Mouse (Mus musculus): Measurements from ENCODE around the gene Matn4. TPM values are rescaled to one million over a fixed set of nuclear protein-coding genes. Genes with fewer than 3 reads are reported as not detected.

Gene Matn4
- polyA plus RNA-seq (2011; ENCODE audit: insufficient read length, low read depth, missing spikeins), result 0.18 and 3.1 TPM in 2 replicates

DNA sequence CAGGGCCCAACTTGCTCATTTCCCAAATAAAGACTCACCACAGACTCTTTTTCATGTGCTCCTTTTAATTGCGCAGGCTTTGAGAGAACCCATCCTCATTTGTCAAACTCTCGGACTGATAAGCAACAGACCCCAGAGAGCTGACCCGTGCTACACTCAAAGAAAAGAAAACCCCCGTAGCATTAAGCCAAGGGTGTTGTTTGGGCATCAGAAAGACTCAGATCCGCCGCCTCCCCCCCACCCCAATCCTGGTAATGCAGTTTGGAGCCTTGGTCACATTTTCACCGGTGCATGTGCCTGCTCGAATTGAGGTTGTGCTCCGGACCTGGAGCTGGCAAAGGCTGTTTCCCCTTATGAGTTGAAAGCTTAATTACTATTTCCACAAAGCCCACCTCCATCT is at the start of gene Matn4:
Gene Matn4, minus strand, starts transcription at position 101 of the 400 bp plus-strand sequence.
- peak within 1 kb of the TSS; percentile 5; the same call in 1 of the 2 replicates for H3K4me3 ChIP-seq (ENCODE audit: insufficient read depth, low read length)
- H3K4me1 ChIP-seq (ENCODE audit: control insufficient read depth, insufficient read depth, low read length), result 0 out of 2 replicates have a peak, but pooled peaks cover 2% of the 10 kb centered on the region
- no peak for TF ChIP-seq CTCF (IDR thresholded peaks at IDR 0.05; ENCODE audit: borderline replicate concordance, insufficient read depth, low read length)
- no peak for TF ChIP-seq POLR2A (IDR thresholded peaks at IDR 0.05; ENCODE audit: low read depth, low read length)
- H3K27ac ChIP-seq (ENCODE audit: insufficient read depth, low read length), result no peak within 1 kb of the TSS

DNA sequence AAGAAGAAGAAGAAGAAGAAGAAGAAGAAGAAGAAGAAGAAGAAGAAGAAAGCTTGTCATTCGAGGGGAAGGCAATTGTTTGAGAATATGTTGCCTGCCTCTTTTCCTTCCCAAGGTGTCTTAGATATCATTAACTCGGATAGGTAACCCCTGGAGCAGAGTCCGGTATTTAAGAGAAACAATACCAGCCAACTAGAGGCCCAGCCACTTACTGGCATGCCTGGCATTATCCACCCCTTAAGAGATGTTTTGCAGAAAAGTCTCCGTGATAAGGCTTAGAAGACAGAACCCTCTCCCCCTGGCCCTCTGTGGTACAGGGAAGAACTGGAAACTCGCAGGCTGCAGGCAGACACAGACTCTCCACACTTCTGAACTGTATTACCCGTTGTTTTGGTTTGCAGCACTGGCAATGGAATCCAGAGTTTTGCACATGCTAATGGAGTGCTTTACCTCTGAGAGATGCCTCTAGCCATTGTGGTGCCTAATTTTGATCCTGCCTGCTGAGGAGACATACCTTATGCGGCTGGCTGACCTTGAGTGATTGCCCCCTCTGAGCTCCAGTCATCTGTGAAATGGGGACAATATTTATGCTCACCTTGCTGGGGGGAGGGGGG is 49.0 kb upstream of the Matn4 start:
- peaks cover 16% of the 10 kb centered on the region for H3K4me1 ChIP-seq (ENCODE audit: control insufficient read depth, insufficient read depth, low read length)
- TF ChIP-seq CTCF (IDR thresholded peaks at IDR 0.05; ENCODE audit: borderline replicate concordance, insufficient read depth, low read length) (no peak), POLR2A (IDR thresholded peaks at IDR 0.05; ENCODE audit: low read depth, low read length) (no peak)
- H3K4me3 ChIP-seq (ENCODE audit: insufficient read depth, low read length), result no peak overlapping the region
- peak overlapping the region; percentile 21; the same call in 1 of the 2 replicates for H3K27ac ChIP-seq (ENCODE audit: insufficient read depth, low read length)

DNA sequence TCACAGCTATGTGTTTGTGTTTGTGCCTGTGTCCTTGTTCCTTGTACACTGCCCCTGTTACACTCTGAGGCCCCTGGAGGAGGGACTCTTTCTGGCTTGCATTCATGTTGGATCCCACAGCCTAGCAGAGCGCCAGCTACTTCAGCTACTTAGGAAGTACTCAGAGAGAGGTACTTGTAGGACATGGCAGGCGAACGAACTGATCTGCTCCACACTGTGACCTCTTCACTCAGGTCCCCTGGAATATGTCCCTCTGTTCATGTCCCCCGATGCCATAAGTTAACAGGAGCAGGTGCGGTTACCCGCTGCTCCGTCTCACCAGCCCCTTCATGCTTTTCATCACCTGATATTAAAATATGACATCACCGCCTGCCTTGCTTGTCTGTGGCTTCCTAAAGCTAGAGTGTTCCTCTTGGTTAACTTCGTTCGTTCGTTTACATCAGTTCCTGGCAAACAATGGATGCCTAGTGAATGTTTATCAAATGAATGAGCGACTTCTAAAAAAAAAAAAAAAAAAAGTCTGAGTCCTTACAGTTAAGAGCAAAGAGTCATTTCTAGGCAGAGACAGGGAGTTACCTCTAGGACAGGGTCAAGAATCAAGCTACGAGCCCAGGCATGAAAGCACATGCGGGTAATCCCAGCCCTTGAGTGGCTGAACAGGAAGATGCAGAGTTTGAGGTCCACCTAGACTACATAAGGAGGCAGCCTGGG is 48.2 kb upstream of the Matn4 start:
- Histone ChIP-seq H3K4me3 (ENCODE audit: insufficient read depth, low read length) (no peak overlapping the region), H3K27ac (ENCODE audit: insufficient read depth, low read length) (no peak overlapping the region), H3K4me1 (ENCODE audit: control insufficient read depth, insufficient read depth, low read length) (peaks cover 16% of the 10 kb centered on the region)
- TF ChIP-seq POLR2A (IDR thresholded peaks at IDR 0.05; ENCODE audit: low read depth, low read length) (no peak), CTCF (IDR thresholded peaks at IDR 0.05; ENCODE audit: borderline replicate concordance, insufficient read depth, low read length) (no peak)

DNA sequence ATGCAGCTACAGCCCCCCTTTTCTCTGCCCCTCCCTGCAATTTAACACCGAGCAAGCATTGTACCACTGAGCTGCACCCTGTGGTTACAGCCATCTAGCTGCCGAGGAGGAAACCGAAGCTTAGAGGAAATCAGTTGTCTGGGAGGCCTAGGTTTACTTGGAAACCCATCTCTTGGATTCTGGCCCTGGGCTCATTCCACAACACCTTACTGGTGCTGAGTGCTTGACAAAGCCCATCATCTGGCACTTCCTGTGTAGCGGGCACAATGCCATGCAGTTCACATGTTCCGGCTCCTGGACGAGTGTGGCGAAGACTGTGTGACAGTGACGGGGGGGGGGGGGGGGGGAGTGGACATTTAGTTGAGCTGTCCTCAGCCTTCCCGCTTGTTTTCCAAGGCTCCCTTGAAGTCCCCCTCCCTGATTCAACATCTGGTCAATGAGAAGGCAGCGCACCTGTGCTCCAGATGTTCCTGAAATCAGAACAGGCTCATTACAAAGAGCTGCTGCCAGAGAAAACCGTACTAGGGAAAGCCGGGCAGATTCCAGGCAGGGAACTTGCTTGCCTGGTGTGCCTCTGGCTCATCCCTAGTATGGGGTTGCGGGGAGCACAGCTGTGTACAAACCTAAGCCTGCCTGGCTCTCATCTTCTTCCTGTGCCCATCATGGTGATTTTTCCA is 47.2 kb upstream of the Matn4 start:
- TF ChIP-seq CTCF (IDR thresholded peaks at IDR 0.05; ENCODE audit: borderline replicate concordance, insufficient read depth, low read length) (no peak), POLR2A (IDR thresholded peaks at IDR 0.05; ENCODE audit: low read depth, low read length) (no peak)
- H3K27ac ChIP-seq (ENCODE audit: insufficient read depth, low read length), result no peak overlapping the region
- no peak overlapping the region for H3K4me3 ChIP-seq (ENCODE audit: insufficient read depth, low read length)
- H3K4me1 ChIP-seq (ENCODE audit: control insufficient read depth, insufficient read depth, low read length), result peaks cover 16% of the 10 kb centered on the region

DNA sequence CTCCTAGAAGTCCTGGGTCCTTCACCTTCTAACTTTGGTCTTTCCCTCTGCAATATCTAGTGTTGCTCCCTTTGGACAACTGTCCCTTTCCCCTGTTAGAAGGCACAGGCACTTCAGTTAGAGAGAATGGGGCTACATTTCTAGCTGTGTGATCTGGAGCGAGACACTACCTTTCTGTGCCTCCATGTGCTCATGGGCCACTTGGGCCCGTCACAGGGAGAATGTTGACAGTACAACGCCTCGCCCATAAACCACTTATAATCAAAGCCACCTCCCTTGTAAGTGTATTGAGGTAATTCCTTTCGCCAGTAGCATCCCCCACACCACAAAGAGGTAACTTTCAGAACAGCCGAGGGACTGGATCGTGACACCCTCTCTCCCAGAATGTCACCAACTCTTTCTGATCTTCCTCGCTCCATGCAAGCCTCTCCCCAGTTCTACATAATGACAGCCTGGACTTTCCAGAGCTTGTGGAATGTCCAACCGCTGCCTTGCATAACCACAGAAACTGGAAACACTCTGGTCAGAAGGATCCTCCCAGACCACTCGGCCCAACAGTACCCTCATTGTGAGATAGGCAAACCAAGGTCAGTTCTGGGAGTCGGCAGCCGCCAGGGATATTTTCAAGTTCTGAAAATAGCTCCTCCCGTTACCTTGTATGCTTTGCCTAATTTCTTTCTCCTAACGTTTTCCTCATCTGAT is 44.5 kb upstream of the Matn4 start:
- Histone ChIP-seq H3K4me3 (ENCODE audit: insufficient read depth, low read length) (no peak overlapping the region), H3K4me1 (ENCODE audit: control insufficient read depth, insufficient read depth, low read length) (peaks cover 9% of the 10 kb centered on the region), H3K27ac (ENCODE audit: insufficient read depth, low read length) (no peak overlapping the region)
- TF ChIP-seq CTCF (IDR thresholded peaks at IDR 0.05; ENCODE audit: borderline replicate concordance, insufficient read depth, low read length) (no peak), POLR2A (IDR thresholded peaks at IDR 0.05; ENCODE audit: low read depth, low read length) (no peak)

DNA sequence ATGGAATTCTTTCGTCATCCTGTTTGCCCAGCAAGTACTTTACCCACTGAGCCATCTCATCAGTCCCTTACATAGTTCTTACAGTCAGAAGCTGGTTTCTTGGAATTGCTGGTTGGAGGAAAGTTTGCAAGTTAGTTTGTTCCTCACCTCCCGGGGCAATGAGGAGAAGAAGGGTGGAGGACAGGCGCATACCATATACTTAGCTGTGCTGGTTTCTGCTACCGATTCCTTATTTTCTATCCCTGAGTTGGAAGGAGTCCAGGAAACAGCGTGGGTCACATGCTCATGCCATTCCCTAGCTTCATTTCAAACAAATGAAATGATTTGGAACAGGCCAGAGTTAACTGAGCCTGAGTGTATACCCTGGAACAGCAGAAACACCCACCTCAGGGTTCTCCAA is 44.0 kb upstream of the Matn4 start:
- TF ChIP-seq POLR2A (IDR thresholded peaks at IDR 0.05; ENCODE audit: low read depth, low read length), result no peak
- TF ChIP-seq CTCF (IDR thresholded peaks at IDR 0.05; ENCODE audit: borderline replicate concordance, insufficient read depth, low read length), result no peak
- no peak overlapping the region for H3K27ac ChIP-seq (ENCODE audit: insufficient read depth, low read length)
- H3K4me3 ChIP-seq (ENCODE audit: insufficient read depth, low read length), result no peak overlapping the region
- peaks cover 9% of the 10 kb centered on the region for H3K4me1 ChIP-seq (ENCODE audit: control insufficient read depth, insufficient read depth, low read length)

DNA sequence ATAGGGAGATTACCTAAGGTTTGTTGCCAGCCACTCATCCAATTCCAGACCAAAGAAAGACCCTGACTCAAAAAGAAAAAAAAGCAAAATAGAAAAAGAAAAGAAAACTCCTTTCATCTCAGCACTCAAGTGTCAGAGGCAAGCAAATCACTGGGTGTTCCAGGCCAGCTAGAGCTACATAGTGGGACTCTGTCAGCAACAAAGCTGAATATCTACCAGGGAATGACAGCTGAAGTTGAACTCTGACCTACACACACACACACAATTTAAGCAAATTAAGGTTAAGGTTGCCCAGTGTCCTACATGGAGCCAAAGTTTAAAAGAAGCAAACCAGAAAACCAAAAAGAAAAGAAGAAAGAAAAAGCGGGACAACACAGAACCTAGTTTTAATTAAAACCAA is 43.2 kb upstream of the Matn4 start:
- H3K4me3 ChIP-seq (ENCODE audit: insufficient read depth, low read length), result no peak overlapping the region
- no peak overlapping the region for H3K27ac ChIP-seq (ENCODE audit: insufficient read depth, low read length)
- no peak for TF ChIP-seq CTCF (IDR thresholded peaks at IDR 0.05; ENCODE audit: borderline replicate concordance, insufficient read depth, low read length)
- no peak for TF ChIP-seq POLR2A (IDR thresholded peaks at IDR 0.05; ENCODE audit: low read depth, low read length)
- peaks cover 9% of the 10 kb centered on the region for H3K4me1 ChIP-seq (ENCODE audit: control insufficient read depth, insufficient read depth, low read length)

DNA sequence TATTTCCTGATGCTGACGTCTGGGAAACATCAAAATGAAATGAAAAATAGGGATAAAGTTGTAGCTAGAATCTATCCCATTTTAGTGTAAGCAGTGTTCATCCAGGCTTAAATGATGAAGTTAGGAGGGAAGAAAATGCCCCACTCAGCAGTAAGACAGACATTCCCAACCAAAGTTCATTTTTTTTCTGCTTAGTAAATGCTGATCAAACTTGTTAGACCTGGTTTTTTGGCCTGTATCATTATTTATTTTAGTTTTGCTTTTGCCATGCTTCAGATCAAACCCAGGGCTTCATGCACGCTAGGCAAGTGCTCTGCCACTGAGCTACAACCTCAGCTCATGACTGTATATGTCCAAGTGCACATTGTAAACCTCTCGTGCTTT is 41.1 kb upstream of the Matn4 start:
- TF ChIP-seq CTCF (IDR thresholded peaks at IDR 0.05; ENCODE audit: borderline replicate concordance, insufficient read depth, low read length) (no peak), POLR2A (IDR thresholded peaks at IDR 0.05; ENCODE audit: low read depth, low read length) (no peak)
- Histone ChIP-seq H3K27ac (ENCODE audit: insufficient read depth, low read length) (no peak overlapping the region), H3K4me3 (ENCODE audit: insufficient read depth, low read length) (no peak overlapping the region), H3K4me1 (ENCODE audit: control insufficient read depth, insufficient read depth, low read length) (no peaks in the 10 kb centered on the region)

DNA sequence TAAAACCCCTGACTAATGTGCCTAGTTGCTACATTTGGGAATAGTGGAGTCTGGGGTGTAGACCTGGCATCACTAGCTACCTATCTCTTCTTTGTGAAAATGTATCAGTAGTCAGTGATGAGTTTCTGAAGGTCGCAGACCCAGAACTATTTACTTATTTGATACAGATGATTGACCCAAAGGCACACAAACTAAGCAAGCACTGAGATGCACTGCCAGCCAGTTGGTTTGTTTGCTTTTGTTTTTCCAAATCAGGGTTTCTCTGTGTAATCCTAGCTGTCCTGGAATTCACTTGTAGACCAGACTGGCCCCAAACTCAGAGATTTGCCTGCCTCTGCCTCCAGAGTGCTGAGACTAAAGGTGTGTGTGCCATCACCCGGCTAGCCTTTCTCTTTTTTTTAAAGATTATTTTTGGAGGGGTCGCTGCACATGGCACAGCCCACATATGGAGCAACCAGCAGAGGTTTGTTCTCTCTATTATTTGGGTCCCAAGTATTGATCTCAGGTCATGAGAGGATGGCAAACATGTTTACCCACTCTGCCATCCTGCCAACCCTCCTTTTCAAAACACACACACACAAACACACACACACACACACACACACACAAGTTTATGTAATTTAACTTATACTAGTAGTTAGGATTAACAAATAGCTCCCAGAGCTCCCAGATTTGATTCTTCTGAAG is 40.6 kb upstream of the Matn4 start:
- TF ChIP-seq CTCF (IDR thresholded peaks at IDR 0.05; ENCODE audit: borderline replicate concordance, insufficient read depth, low read length) (no peak), POLR2A (IDR thresholded peaks at IDR 0.05; ENCODE audit: low read depth, low read length) (no peak)
- H3K4me3 ChIP-seq (ENCODE audit: insufficient read depth, low read length), result no peak overlapping the region
- H3K27ac ChIP-seq (ENCODE audit: insufficient read depth, low read length), result no peak overlapping the region
- H3K4me1 ChIP-seq (ENCODE audit: control insufficient read depth, insufficient read depth, low read length), result no peaks in the 10 kb centered on the region
